Mouse (Mus musculus) embryonic fibroblast, embryonic 13.5 days (primary cell): ENCODE measurements at regions not wholly inside any gene's neighbourhood (a gene's known extent, or its start where the extent isn't known, plus 50 kb on each side); places are given as distances from the start of the nearest gene placed in this dataset.

ENCODE experiments used
- CTCF ChIP-seq: IDR thresholded peaks from 2 replicates; pipeline ENCODE4 v1.5.1; 2011; ENCODE audit warnings: mild to moderate bottlenecking, control low read depth, low read length, moderate library complexity, borderline replicate concordance; ENCODE audit not compliant: insufficient read depth
- POLR2A ChIP-seq: IDR thresholded peaks from 2 replicates; pipeline ENCODE4 v1.6.1; 2011; ENCODE audit warnings: low read depth, mild to moderate bottlenecking, control low read depth, low read length, moderate library complexity

DNA sequence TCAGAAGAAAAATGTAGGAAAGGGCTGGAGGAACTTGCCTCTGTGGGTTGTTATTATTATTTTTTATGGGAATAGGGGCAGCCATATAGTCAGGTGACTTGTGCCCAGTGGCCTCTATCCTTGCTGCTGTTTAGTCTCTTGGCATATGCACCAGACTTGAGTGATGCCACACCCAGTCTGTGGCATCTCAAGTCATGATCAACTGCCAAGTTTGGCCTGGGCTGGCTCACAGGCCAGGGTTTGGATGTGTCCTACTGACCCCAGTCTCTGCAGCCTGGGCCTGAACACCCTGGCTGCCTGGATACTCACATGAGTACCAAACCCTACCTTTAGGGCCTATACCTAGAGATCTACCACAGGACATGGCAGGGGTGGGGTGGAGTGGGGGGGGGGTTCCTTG, 133.8 kb downstream of the Cyp26a1 start:
- TF ChIP-seq CTCF = no peak
- TF ChIP-seq POLR2A = no peak
